Mouse (Mus musculus) CH12.LX (cell line): ENCODE measurements around the gene Lrrc57. TPM values are rescaled to one million over a fixed set of nuclear protein-coding genes. Genes with fewer than 3 reads are reported as not detected.

Source experiments
- DNase-seq: peaks from one replicate; pipeline ENCODE4 v3.0.0-alpha.2; 2013; ENCODE audit errors: extremely low read depth
- H3K27ac ChIP-seq: 2 replicates; pipeline ENCODE4 v1.5.1; 2012; ENCODE audit warnings: low read depth, mild to moderate bottlenecking, control low read depth, moderate library complexity; ENCODE audit not compliant: insufficient read depth
- H3K27me3 ChIP-seq: replicated peaks from 2 replicates; pipeline ENCODE3; 2012; ENCODE audit warnings: inconsistent platforms
- H3K36me3 ChIP-seq, 2 experiments: replicated peaks in 1 of 2; 2 replicates each; pipeline versions ENCODE3 to v1.6.1; 2012; ENCODE audit warnings: inconsistent platforms in 1 of 2, low read length in 1 of 2, mild to moderate bottlenecking in 1 of 2, mixed read lengths in 1 of 2, moderate library complexity in 1 of 2; ENCODE audit not compliant: control insufficient read depth in 1 of 2, insufficient read depth in 1 of 2
- H3K4me1 ChIP-seq, 2 experiments: 2 replicates each; pipeline ENCODE4 v1.6.1; 2012; ENCODE audit warnings: inconsistent platforms in 1 of 2, moderate library complexity in 1 of 2; ENCODE audit not compliant: insufficient read depth in 2 of 2, control insufficient read depth in 1 of 2
- H3K4me2 ChIP-seq: 2 replicates; pipeline ENCODE4 v1.6.1; 2012; ENCODE audit warnings: low read depth, mild to moderate bottlenecking, control low read depth; ENCODE audit not compliant: poor library complexity, insufficient read depth, severe bottlenecking
- H3K4me3 ChIP-seq, 3 experiments: fragments of 150-350 bp in 1 of 3; sonication (generic) in 1 of 3; replicated peaks in 1 of 3; 2 replicates each; pipeline versions ENCODE3 to v1.5.1; 2011 to 2012; ENCODE audit warnings: low read depth in 2 of 3, low read length in 2 of 3, mild to moderate bottlenecking in 2 of 3, moderate library complexity in 2 of 3, control low read depth in 1 of 3, improper control_type of control experiment in 1 of 3, inconsistent platforms in 1 of 3, mixed read lengths in 1 of 3; ENCODE audit not compliant: poor library complexity in 1 of 3
- H3K79me2 ChIP-seq: replicated peaks from 2 replicates; pipeline ENCODE4 v1.6.1; 2012; ENCODE audit warnings: mild to moderate bottlenecking, moderate library complexity; ENCODE audit not compliant: control insufficient read depth, poor library complexity, insufficient read depth, severe bottlenecking; ENCODE audit errors: extremely low read depth
- H3K9ac ChIP-seq: 2 replicates; pipeline ENCODE4 v1.6.1; 2012; ENCODE audit warnings: low read depth, mild to moderate bottlenecking, control low read depth, moderate library complexity; ENCODE audit not compliant: insufficient read depth
- H3K9me3 ChIP-seq: replicated peaks from 2 replicates; pipeline ENCODE3; 2012; ENCODE audit warnings: low read length, inconsistent platforms, mixed read lengths
- CHD1 ChIP-seq: IDR thresholded peaks from 2 replicates; pipeline ENCODE4 v1.6.1; 2012; ENCODE audit warnings: low read depth, low read length, improper control_type of control experiment, inconsistent platforms
- CHD2 ChIP-seq: IDR thresholded peaks from 2 replicates; pipeline ENCODE4 v1.6.1; 2011; ENCODE audit warnings: low read length, improper control_type of control experiment
- E2F4 ChIP-seq: IDR thresholded peaks from 2 replicates; pipeline ENCODE4 v1.6.1; 2011; ENCODE audit warnings: low read depth, low read length, improper control_type of control experiment; ENCODE audit not compliant: insufficient replicate concordance
- EP300 ChIP-seq: IDR thresholded peaks from 2 replicates; pipeline ENCODE4 v1.6.1; 2011; ENCODE audit warnings: low read length, improper control_type of control experiment
- ETS1 ChIP-seq: conservative IDR thresholded peaks from 2 replicates; pipeline ENCODE4 v1.6.1; 2012; ENCODE audit warnings: low read depth, mild to moderate bottlenecking, inconsistent platforms, low read length, improper control_type of control experiment, moderate library complexity
- HCFC1 ChIP-seq: IDR thresholded peaks from 2 replicates; pipeline ENCODE4 v1.6.1; 2012; ENCODE audit warnings: low read depth, mild to moderate bottlenecking, inconsistent platforms, low read length, improper control_type of control experiment
- JUN ChIP-seq: IDR thresholded peaks from 2 replicates; pipeline ENCODE4 v1.6.1; 2011; ENCODE audit warnings: low read depth, mild to moderate bottlenecking, low read length, improper control_type of control experiment, moderate library complexity; ENCODE audit not compliant: insufficient read depth
- JUND ChIP-seq: conservative IDR thresholded peaks from 2 replicates; pipeline ENCODE4 v1.6.1; 2011; ENCODE audit warnings: low read depth, low read length, improper control_type of control experiment
- MAFK ChIP-seq: IDR thresholded peaks from 2 replicates; pipeline ENCODE4 v1.6.1; 2011; ENCODE audit warnings: low read length, improper control_type of control experiment; ENCODE audit not compliant: insufficient replicate concordance
- MEF2A ChIP-seq: IDR thresholded peaks from 2 replicates; pipeline ENCODE4 v1.6.1; 2014; ENCODE audit warnings: low read depth, mild to moderate bottlenecking, inconsistent platforms, low read length, improper control_type of control experiment, borderline replicate concordance
- MXI1 ChIP-seq: IDR thresholded peaks from 2 replicates; pipeline ENCODE4 v1.6.1; 2011; ENCODE audit warnings: mild to moderate bottlenecking, low read depth, low read length, improper control_type of control experiment
- MYC ChIP-seq: IDR thresholded peaks from 2 replicates; pipeline ENCODE4 v1.6.1; 2011; ENCODE audit warnings: low read depth, mild to moderate bottlenecking, improper control_type of control experiment, low read length
- NELFE ChIP-seq: IDR thresholded peaks from 2 replicates; pipeline ENCODE4 v1.6.1; 2011; ENCODE audit warnings: low read depth, low read length, improper control_type of control experiment
- NRF1 ChIP-seq: IDR thresholded peaks from 2 replicates; pipeline ENCODE4 v1.6.1; 2014; ENCODE audit warnings: low read depth, mild to moderate bottlenecking, inconsistent platforms, low read length, improper control_type of control experiment, moderate library complexity
- RAD21 ChIP-seq: IDR thresholded peaks from 2 replicates; pipeline ENCODE4 v1.6.1; 2011; ENCODE audit warnings: low read depth, mild to moderate bottlenecking, low read length, improper control_type of control experiment, moderate library complexity
- SIN3A ChIP-seq: IDR thresholded peaks from 2 replicates; pipeline ENCODE4 v1.6.1; 2012; ENCODE audit warnings: low read length, improper control_type of control experiment, inconsistent platforms
- TCF12 ChIP-seq: IDR thresholded peaks from 2 replicates; pipeline ENCODE4 v1.6.1; 2014; ENCODE audit warnings: low read depth, mild to moderate bottlenecking, inconsistent platforms, low read length, improper control_type of control experiment
- USF1 ChIP-seq: IDR thresholded peaks from 2 replicates; pipeline ENCODE4 v1.6.1; 2014; ENCODE audit warnings: low read depth, mild to moderate bottlenecking, inconsistent platforms, low read length, improper control_type of control experiment
- USF2 ChIP-seq: conservative IDR thresholded peaks from 2 replicates; pipeline ENCODE4 v1.6.1; 2011; ENCODE audit warnings: low read depth, low read length, improper control_type of control experiment
- ZMIZ1 ChIP-seq: IDR thresholded peaks from 2 replicates; pipeline ENCODE4 v1.6.1; 2012; ENCODE audit warnings: low read depth, mild to moderate bottlenecking, inconsistent platforms, low read length, improper control_type of control experiment
- ZNF384 ChIP-seq: IDR thresholded peaks from 2 replicates; pipeline ENCODE4 v1.6.1; 2012; ENCODE audit warnings: low read depth, low read length, improper control_type of control experiment, inconsistent platforms
- dilution Hi-C: fragments of 300-500 bp; cut with MboI; formaldehyde crosslinking; loops from 2 replicates; pipeline ENCODE4 v1.14.3; 2020; ENCODE audit warnings: low sequenced_read_pairs; ENCODE audit not compliant: extremely low pct_unique_long_range_greater_than_20kb, extremely low pct_ligation_motif_present
- in situ Hi-C: fragments of 300-500 bp; cut with MboI; formaldehyde crosslinking; loops from 3 replicates; pipeline ENCODE4 v1.14.3; 2019; ENCODE audit warnings: low sequenced_read_pairs, low pct_ligation_motif_present, low pct_unique_long_range_greater_than_20kb, mixed read lengths
- polyA plus RNA-seq: library from polyadenylated mRNA; unstranded; fragments of >175 nt; gene quantifications from 2 replicates; pipeline ENCODE4 v1.2.1, GENCODE M21; 2012; ENCODE audit warnings: low read depth; ENCODE audit not compliant: insufficient read length
- total RNA-seq, 2 experiments: library from RNA; depleted of rRNA; stranded (reverse); fragments of 300-350 nt in 1 of 2; fragments of >200 nt in 1 of 2; gene quantifications; 2 replicates each; pipeline ENCODE4 v1.2.3; 2012 to 2014

Gene Lrrc57
- total and polyA plus RNA-seq, 3 experiments, result 8.9 to 15.6 (median 10.3) TPM

DNA sequence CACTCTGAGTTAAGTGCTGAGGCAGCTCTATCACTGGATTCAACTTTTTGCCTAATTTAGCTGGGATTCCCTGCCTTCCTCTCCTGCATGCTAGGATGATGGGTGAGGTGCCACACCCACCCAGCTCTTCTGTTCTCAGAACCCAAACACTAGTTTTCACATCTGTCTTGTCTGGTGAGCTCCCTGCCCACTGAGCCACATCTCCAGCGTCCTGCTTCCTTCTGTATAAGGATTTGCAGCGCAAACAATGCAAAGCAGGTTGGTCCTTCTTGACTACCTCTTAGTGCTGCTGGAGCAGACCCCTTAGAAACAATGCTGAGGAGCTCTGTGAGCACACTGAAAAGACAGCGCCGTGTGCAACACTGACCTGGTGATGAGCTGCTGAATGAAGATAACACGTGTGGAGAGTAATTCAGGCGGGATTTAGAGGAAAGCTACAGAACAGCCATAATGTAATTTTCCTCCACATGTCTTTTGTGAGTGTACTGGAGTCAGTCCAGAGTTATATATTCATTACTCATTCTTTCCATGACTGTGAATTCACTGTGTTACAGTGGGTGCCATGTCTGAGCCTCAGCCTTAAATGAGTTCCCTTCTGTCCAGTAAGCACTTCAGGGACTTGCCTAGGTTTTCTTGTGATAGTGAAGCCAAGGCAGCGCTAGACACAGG lies 43.1 kb upstream of the Lrrc57 start:
- no peaks in the 10 kb centered on the region for H3K36me3 ChIP-seq
- H3K4me1 ChIP-seq, result peaks cover 10 to 11% of the 10 kb centered on the region in 2 experiments; a peak in 3 of 4 replicates
- dilution Hi-C loops (no loop called here), in situ Hi-C loops (no loop called here)
- H3K4me2 ChIP-seq, result no peak overlapping the region
- H3K27ac ChIP-seq, result no peak overlapping the region
- H3K9me3 ChIP-seq, result peaks cover 2% of the 10 kb centered on the region
- TF ChIP-seq EP300 (peak; percentile 50; the same call in 1 of the 2 replicates), MXI1 (peak; percentile 24; the same call in 1 of the 2 replicates), CHD1 (no peak), JUND (peak; percentile 89), E2F4 (no peak), MAFK (0 out of 2 replicates have a peak, but pooled peaks have one; percentile 7), MYC (0 out of 2 replicates have a peak, but pooled peaks have one; percentile 31), JUN (peak; percentile 82)
- no peak overlapping the region for H3K9ac ChIP-seq
- H3K27me3 ChIP-seq, result no peaks in the 10 kb centered on the region
- no peaks in the 10 kb centered on the region for H3K79me2 ChIP-seq
- no peak for DNase-seq
- H3K4me3 ChIP-seq, result no peak overlapping the region

GRCm38 (mm10) chr2:120646777-120647176 lies 37.5 kb upstream of the Lrrc57 start:
- no peaks in the 10 kb centered on the region for H3K27me3 ChIP-seq
- H3K27ac ChIP-seq, result no peak overlapping the region
- no peak overlapping the region for H3K4me3 ChIP-seq
- dilution Hi-C loops (no loop called here), in situ Hi-C loops (no loop called here)
- peaks cover 2% of the 10 kb centered on the region for H3K9me3 ChIP-seq
- no peak overlapping the region for H3K4me2 ChIP-seq
- peaks cover 0 to 3% of the 10 kb centered on the region in 2 experiments; a peak in 1 of 4 replicates for H3K4me1 ChIP-seq
- H3K79me2 ChIP-seq, result no peaks in the 10 kb centered on the region
- TF ChIP-seq ZMIZ1 (no peak), JUN (no peak), SIN3A (no peak), MEF2A (no peak), CHD1 (no peak), NELFE (no peak), E2F4 (no peak), CHD2 (no peak), HCFC1 (no peak), ETS1 (no peak), USF2 (no peak), JUND (no peak), RAD21 (no peak), ZNF384 (no peak), TCF12 (no peak), USF1 (no peak), MAFK (no peak), MYC (no peak), NRF1 (no peak)
- H3K9ac ChIP-seq, result no peak overlapping the region
- no peaks in the 10 kb centered on the region for H3K36me3 ChIP-seq
- DNase-seq, result no peak
